Mouse (Mus musculus) left cerebral cortex, postnatal 10 days (tissue): ENCODE measurements around the gene Zic3. TPM values are rescaled to one million over a fixed set of nuclear protein-coding genes. Genes with fewer than 3 reads are reported as not detected.

Experiments used
- DNase-seq, 2 experiments: peaks; one replicate each; pipeline ENCODE4 v3.0.0; 2021 to 2022; ENCODE audit warnings: low spot score in 2 of 2, mixed read lengths in 1 of 2; ENCODE audit errors: extremely low spot score in 1 of 2
- intact Hi-C: fragments of 180-260 bp; cut with DNase I; formaldehyde crosslinking; loops from one replicate; pipeline ENCODE4 v1.15.1; 2025
- total RNA-seq, 2 experiments: library from RNA; stranded (reverse); gene quantifications; 2 replicates each; pipeline ENCODE4 v1.2.3; 2021

The Zic3 gene
- total RNA-seq = 1 to 10 TPM; 4.8 to 5.6 TPM

DNA sequence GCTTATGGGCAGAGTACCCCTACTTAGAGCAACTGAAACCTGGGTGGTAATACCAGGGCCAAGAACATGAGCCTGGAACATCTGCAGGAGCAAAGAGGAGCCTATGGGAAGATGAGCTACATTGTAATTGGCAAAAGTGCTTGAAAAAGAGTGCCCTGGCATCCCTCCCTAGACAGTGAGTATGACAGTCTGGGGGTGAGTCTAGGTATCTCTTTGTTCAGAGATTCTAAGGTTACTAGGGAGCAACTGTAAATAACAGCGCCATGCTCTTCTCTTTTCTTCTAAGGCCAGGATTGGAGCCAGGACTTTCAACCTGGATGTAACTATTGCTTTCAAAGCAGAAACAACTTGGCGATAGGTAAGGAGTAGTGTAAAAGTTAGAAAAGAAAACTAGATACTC lies at the start of gene Zic3:
Zic3 (plus strand) TSS at position 301 of the 400 bp plus-strand sequence.
- no peak for DNase-seq
- intact Hi-C loops = loop anchor here (5.0 kb wide), 1 partner anchor 100 kb away; no protein-coding TSS in a partner anchor

DNA sequence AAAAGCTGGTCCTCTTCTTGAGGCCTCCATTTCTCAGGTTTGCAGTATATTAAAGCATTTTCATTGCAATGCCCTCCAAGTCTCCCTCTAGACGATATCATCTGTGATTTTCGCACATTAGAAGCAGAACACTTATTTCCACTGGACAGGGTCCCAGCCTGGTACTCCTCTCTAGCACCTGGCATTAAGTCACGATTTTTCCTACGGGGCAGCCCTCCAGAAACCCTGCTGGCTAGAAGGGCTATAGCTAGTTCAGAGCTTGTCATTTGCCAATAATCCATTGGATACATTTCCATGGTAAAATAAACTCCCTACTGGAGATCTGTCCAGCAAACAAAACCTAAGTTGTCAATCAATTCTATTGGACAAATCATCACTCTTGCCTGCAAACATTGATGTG lies 40.1 kb upstream of the Zic3 start:
- DNase-seq = no peak
- intact Hi-C loops = no loop called here

DNA sequence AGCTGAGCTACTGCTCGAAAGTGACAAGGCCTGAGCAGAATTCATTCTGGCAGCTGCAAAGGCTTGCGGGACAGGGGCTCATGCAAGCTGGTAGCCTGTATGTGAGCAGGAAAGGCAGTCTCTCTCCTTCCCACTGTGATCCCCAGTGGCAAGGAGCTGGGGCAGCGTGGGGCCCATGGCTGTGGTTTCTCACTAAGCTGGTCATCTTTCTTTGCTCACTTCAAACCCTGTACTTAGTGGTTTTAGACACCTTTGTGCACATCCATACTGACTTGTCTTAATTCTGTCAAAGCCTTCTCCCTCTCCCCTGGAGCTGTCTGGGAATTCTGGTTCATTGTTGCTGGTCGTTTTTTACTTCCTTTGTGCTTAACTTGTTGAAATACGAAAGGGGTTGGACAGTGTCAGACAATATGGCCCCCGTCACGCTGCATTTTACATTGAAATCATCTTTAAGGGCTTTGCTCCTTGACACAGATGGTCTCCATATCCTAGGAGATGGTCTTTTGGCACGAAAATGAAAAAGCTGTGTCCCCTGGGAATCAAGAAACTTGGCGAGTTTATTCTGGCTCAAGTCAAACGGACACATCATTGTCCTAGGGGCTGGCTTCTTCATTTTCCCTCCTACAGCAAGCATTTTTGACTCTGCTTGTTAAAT lies 34.9 kb upstream of the Zic3 start:
- intact Hi-C loops = no loop called here
- DNase-seq = no peak

GRCm38 (mm10) chrX:58013391-58013790 lies 9.1 kb upstream of the Zic3 start:
- intact Hi-C loops = no loop called here
- no peak for DNase-seq

DNA sequence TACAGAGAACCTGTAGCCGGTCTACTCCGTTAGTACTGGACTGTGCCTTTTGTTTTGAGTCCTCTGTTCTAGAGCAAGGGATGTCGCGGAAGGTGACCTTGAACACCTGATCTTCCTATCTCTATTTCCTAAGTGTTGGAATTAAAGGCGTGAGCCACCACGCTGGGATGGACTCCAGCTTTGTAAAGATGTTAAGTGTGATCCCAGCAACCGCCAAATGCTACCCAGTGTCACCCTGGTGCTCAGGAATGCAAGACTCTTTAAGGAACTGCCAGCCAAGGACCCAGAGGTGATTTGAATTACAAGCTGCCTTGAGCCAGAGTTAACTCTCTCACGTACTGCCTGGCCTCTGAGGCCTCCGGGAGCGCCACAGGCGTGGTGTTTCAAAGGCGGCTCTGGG lies 8.4 kb upstream of the Zic3 start:
- DNase-seq = no peak

DNA sequence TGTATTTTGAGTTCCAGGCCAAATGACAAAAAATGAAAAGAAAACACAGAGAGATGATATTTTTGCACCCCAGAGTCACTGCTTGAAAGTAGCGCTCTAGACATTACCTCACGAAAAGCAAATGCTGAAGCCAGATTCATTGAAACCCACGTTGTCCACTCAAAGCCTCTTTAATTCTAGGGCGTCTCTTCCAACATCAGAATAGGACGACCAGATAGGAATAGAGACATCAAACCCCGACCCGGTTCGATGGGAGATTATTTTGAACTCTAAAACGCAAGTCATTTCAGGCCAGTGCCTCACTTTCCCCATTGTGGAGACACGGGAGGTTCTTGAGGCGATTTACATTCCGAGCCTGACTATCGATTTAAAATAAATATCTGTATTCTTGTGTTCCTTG lies 7.7 kb upstream of the Zic3 start:
- DNase-seq = no peak
- intact Hi-C loops = no loop called here

More for the DNA sequence above, 8.4 kb upstream of the Zic3 start:
- intact Hi-C loops = no loop called here

DNA sequence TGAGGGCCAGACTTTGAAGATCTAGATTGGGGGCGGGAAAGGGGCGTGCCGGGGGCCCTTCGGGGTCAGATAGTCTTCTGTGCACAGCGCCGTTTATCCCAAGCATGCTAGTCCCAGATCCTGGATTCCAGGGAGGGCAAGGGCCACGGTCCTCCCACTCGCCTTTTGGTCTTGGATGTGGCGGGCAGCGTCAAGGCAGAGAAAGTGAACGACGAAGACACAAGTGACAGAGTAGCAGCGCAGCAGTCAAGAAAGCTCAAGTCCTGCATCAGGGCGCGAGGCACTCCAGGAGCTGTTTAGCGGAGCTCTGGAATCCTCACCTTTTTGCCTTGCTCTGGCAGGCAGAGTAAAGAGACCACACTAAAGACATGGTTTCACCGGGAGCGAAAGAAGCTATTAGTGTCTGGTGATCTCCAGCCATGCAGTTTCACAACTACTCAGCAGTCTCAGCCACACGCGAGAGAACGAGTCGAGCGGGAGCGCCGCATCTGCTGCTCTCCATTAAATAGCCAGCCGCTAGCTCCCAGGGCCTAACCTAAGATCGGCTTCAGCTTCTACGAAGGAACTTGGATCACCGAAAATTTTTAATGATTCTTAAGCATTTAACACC lies 7.1 kb upstream of the Zic3 start:
- DNase-seq = no peak
- intact Hi-C loops = no loop called here

- DNase-seq = no peak
- intact Hi-C loops = no loop called here
These were observed 3.8 kb upstream of the Zic3 start for GRCm38 (mm10) chrX:58018720-58019119.

DNA sequence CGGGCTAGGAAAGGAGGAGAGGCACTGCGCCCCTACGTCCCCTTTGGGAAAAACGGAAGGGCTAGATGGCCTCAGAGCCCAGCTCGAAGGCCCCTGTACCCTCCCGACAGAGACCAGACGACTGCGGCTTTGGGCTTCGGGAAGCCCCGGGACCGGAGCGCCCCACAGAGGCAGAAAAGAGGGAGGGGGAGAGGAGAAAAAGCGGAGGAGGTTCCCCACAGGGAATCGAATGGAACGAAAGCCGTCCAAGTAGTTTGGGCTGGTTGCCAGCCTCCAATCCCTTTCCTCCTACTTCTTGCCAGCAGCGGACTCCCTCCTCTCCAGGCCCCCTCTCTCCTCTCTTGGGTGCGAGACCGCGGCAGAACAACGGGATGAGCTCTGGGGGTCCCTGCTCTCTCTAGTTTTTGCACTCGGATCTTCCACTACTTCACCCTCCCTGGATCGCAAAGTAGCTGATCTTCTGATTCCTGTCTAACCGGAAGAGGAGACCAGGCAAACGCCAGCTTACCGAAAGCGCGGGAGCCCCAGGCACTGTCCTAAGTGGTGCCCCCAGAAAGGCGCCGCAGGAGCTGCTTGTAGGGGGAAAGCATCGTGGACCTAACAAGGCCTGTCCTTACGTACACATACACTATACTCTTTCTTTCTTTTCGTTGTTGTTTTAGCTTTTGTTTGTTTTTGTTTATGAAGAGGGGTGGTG lies 3.1 kb upstream of the Zic3 start:
- DNase-seq = peak in 1 of 2 experiments; percentile 18
- intact Hi-C loops = no loop called here

DNA sequence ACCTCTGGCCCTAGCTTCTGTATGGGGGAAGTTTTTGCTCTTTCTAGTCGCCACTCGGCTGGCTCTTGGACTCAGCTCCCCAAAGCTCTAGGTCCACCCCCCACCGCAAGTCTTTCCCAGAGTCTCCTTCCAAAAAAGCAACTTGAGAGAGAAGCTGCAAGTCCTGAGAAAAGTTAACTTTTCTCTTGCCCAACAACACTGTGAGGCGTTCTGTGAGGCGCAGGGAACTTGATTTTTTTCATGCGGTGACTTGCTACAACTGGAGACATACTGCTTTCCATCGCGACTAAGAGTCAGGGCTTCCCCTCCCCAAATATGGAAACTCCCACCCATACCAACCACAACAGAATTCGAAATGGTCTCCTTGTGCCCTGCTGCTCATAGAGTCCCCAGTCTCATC lies 5.1 kb downstream of the Zic3 start:
- no peak for DNase-seq
- intact Hi-C loops = no loop called here

DNA sequence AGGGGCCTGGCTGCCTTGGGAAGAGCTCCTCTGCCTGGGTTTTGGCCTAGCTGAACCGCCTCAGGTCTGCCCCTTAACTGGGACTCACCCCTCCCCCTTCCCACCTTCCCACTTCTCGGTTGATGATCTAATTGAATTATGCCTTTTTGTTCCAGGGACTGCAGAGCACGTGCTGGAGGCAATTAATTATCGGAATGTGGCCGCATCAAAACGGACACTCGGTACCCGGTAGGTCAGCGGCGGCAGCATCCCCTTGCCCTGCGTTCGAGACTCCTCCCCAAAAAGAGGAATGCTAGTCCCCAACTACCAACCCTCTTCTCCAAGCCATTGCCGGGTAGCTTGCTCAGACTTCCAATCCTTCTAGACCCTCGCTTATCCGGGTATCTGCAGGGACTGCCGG lies 5.6 kb downstream of the Zic3 start:
- no peak for DNase-seq
- intact Hi-C loops = no loop called here

GRCm38 (mm10) chrX:58028858-58029257 lies 6.4 kb downstream of the Zic3 start:
- no peak for DNase-seq
- intact Hi-C loops = no loop called here

DNA sequence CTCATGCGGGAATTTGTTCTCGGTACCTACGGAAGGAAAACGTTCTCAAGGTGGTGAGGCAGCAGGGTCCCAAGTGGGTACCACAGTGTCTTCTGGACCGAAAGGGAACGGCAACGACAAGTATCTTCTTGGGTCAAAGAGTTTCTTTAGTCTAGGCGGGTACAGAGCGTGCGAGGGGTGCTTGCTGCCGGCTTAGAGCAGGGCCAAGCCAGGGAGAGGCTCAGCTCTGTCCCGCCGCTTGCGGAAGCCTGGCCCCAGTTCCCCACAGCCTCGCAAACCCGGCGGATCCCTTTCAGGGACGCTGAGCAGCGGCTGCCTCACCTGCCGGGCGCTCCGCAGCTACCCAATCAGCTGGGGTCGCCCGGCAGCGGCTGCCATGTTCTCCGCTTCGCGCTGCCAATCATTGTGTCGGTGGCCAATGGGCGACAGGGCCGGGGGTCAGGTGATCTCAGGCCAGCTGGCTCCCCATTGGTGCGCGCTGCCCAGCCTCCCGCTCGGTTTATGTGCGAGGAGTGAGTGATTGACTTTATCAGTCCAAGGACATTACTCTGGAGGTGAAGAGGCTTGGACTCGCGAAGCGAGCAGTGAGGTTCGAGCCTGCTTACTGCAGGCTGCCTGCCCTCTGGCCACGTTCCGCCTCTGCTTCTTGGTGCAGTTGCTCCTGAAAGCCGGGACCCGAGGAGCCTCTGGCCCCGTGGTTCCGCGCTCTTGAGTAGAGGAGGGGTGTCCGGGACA lies 7.8 kb downstream of the Zic3 start:
- intact Hi-C loops = no loop called here
- peak in 1 of 2 experiments; percentile 81 for DNase-seq

GRCm38 (mm10) chrX:58030835-58031670 lies 8.6 kb downstream of the Zic3 start:
- DNase-seq = peak in 1 of 2 experiments; percentile 30
- intact Hi-C loops = no loop called here

GRCm38 (mm10) chrX:58031671-58032605 lies 9.4 kb downstream of the Zic3 start:
- intact Hi-C loops = no loop called here
- DNase-seq = peak in 1 of 2 experiments; percentile 42

DNA sequence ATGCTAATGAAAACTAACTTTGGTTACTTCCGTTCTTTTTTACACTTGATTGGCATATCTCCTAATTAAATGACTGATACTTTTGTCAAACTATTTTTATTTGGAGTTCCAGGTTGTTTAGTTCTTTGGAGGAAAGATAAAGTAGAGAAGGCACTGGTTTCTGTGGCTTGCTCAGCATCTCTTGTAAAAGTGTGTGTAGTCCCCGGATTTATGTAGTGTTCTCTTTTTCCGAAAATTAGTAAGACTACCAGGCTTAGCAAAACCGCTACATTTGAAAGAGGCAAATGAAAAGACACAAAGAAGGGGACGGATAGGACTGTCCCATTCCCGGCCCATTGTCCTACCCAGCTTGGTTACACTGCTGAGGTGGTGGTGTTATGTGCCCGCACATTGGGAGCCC lies 10.1 kb downstream of the Zic3 start:
- intact Hi-C loops = no loop called here

GRCm38 (mm10) chrX:58033521-58033920 lies 11.0 kb downstream of the Zic3 start:
- intact Hi-C loops = no loop called here
- no peak for DNase-seq

More for the DNA sequence above, 10.1 kb downstream of the Zic3 start:
- DNase-seq = no peak
